Mouse (Mus musculus) forebrain, embryonic 10.5 days (tissue): ENCODE data around the gene Arhgef11. TPM values are rescaled to one million over a fixed set of nuclear protein-coding genes. Genes with fewer than 3 reads are reported as not detected.

Source experiments
- DNase-seq: peaks from one replicate; pipeline ENCODE4 v3.0.0-alpha.2; 2017; ENCODE audit warnings: low spot score; ENCODE audit errors: extremely low spot score
- H3K27ac ChIP-seq: fragments of 300-500 bp; sonication (generic); 2 replicates; pipeline ENCODE4 v1.5.1; 2016; ENCODE audit warnings: mild to moderate bottlenecking
- H3K27me3 ChIP-seq: fragments of 300-500 bp; sonication (generic); 2 replicates; pipeline ENCODE4 v1.6.1; 2016; ENCODE audit warnings: mild to moderate bottlenecking; ENCODE audit not compliant: poor library complexity, severe bottlenecking
- H3K36me3 ChIP-seq: fragments of 300-500 bp; sonication (generic); replicated peaks from 2 replicates; pipeline ENCODE4 v1.6.1; 2016; ENCODE audit warnings: mild to moderate bottlenecking, moderate library complexity
- H3K4me1 ChIP-seq: fragments of 300-500 bp; sonication (generic); 2 replicates; pipeline ENCODE4 v1.6.1; 2016
- H3K4me3 ChIP-seq: fragments of 300-500 bp; sonication (generic); 2 replicates; pipeline ENCODE4 v1.5.1; 2016; ENCODE audit warnings: mild to moderate bottlenecking, moderate library complexity
- H3K9me3 ChIP-seq: fragments of 300-500 bp; sonication (generic); 2 replicates; pipeline ENCODE4 v1.6.1; 2016; ENCODE audit warnings: mild to moderate bottlenecking, moderate library complexity
- WGBS: fragments of 180-500 bp; shearing (Covaris S2); methylation state at CpG from one replicate; pipeline ENCODE4 v1.1.7; 2016; 5-methylcytosine and 5-hydroxymethylcytosine counted together
- polyA plus RNA-seq: library from polyadenylated mRNA; unstranded; fragments of >200 nt; fragmentation: Nextera tagmentation; extraction: Ambion mirVana; gene quantifications from 2 replicates; pipeline ENCODE4 v1.2.1, GENCODE M21; 2016

Arhgef11 gene
- polyA plus RNA-seq, 1 experiment from 2014 or later: 15.6 TPM

DNA sequence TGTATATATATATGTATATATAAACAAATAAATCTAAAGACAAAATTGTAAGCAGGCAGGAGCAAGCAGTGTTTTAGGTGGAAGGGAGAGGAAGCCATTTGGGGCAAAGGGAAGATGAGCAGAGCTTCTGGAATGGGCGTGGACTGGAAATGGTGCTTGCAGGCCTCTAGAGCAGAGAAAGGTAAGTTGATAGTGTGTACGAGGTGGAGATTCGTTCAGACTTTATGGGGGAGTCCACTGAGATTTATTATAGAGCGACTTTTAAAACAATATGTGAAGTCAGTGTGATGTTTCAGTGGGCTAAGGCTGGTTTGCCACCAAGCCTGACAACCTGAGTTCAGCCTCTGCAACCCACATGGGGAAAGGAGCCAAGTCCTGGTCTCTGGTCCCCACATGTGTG is 7.5 kb downstream of the Arhgef11 start:
- no peak overlapping the region for H3K4me3 ChIP-seq
- no peaks in the 10 kb centered on the region for H3K9me3 ChIP-seq
- 91% methylated on average over 4 of the region's 4 CpGs for WGBS
- H3K27ac ChIP-seq: no peak overlapping the region
- H3K36me3 ChIP-seq: peaks cover 21% of the 10 kb centered on the region
- H3K4me1 ChIP-seq: peaks cover 20% of the 10 kb centered on the region
- DNase-seq: no peak
- H3K27me3 ChIP-seq: no peaks in the 10 kb centered on the region

DNA sequence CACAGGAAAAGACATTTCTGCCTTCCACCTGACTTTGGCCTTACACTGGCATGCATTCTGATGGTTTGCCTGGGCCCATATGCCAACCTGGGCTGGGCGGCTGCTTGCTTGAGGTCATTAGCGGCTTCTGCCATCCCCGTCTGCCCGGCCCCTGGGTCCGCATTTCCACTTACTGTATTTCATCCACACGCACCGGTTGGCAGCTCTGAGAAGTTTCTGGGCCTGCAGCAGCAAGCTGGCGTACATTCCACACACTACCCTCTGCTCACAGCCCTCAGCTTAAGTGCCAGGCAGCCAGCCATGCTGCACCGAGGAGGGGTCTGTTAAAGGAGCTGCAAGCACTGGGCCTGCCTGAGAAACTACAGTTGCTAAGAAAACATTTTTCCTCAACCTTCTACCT is 13.5 kb downstream of the Arhgef11 start:
- Histone ChIP-seq H3K27ac (no peak overlapping the region), H3K36me3 (peaks cover 15% of the 10 kb centered on the region), H3K4me3 (no peak overlapping the region), H3K9me3 (no peaks in the 10 kb centered on the region), H3K4me1 (peaks cover 7% of the 10 kb centered on the region; the same call in 1 of the 2 replicates), H3K27me3 (no peaks in the 10 kb centered on the region)
- no peak for DNase-seq
- 90% methylated on average over 9 of the region's 9 CpGs for WGBS

DNA sequence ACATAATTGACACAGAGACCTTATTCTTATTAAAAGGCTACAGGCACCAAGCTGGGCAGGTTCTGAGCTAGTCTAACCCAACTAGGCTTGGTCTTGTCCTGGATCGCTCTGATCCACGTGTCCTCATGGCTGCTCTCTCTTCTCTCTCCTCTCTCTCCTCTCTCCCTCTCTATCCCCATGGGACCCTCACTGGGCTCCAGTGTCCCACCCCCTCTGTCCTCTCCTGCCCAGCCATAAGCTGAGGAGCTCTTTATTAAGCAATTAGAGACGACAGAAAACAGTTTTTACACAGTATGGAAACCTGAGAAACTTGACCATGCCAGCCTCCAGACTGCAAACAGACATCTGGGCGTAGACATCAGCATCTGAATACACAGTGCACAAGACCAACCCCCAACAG is 14.0 kb downstream of the Arhgef11 start:
- no peak overlapping the region for H3K27ac ChIP-seq
- peaks cover 17% of the 10 kb centered on the region for H3K36me3 ChIP-seq
- no peaks in the 10 kb centered on the region for H3K9me3 ChIP-seq
- peaks cover 11% of the 10 kb centered on the region for H3K4me1 ChIP-seq
- H3K27me3 ChIP-seq: no peaks in the 10 kb centered on the region
- WGBS: 86% methylated on average over 4 of the region's 4 CpGs
- DNase-seq: no peak
- no peak overlapping the region for H3K4me3 ChIP-seq

DNA sequence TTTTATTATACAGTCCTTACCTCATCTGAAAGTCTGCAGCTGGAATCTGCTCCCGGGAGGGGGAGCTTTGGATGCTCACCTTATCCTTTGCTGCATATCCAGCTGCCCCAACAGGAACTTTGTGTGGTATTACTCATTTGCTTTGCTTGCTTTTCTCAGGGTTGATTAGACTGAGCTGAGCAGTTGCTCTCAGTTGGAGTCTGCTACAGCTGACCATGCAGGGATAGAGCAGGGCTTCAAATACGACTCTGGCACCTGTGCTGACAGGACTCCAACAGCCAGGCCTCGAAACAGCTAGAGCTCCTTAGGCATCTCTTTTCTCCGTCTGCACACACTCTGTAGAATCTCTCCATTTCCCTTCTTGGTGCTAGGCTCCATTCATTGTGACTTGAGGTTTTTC is 18.2 kb downstream of the Arhgef11 start:
- H3K27ac ChIP-seq: no peak overlapping the region
- H3K27me3 ChIP-seq: no peaks in the 10 kb centered on the region
- no peak for DNase-seq
- peaks cover 9% of the 10 kb centered on the region for H3K4me1 ChIP-seq
- no peak overlapping the region for H3K4me3 ChIP-seq
- H3K36me3 ChIP-seq: peaks cover 16% of the 10 kb centered on the region
- 61% methylated on average over 4 of the region's 4 CpGs for WGBS
- H3K9me3 ChIP-seq: no peaks in the 10 kb centered on the region

DNA sequence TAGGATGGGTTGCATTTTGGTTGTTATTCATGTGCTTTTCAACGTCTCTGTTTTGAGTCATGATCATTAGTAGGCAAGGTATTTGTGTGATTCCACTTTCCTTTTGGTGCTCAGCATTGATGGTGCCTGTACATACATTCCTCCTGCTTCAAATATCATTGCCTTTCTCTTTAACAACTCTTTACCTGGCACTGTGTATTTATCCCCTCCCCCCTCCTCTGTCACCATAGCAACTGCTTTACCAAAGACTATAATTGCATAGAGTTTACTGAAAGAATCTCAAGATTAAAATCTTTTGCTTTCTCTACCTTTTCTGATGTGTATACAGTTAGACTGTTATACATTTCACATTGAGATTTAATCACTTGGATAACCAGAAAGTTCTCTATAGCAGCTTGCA is 26.1 kb downstream of the Arhgef11 start:
- Histone ChIP-seq H3K4me1 (peaks cover 9% of the 10 kb centered on the region; the same call in 1 of the 2 replicates), H3K27me3 (no peaks in the 10 kb centered on the region), H3K27ac (no peak overlapping the region), H3K9me3 (no peaks in the 10 kb centered on the region), H3K36me3 (peaks cover 24% of the 10 kb centered on the region), H3K4me3 (no peak overlapping the region)
- 85% methylated on average over 1 of the region's 1 CpGs for WGBS
- DNase-seq: no peak

DNA sequence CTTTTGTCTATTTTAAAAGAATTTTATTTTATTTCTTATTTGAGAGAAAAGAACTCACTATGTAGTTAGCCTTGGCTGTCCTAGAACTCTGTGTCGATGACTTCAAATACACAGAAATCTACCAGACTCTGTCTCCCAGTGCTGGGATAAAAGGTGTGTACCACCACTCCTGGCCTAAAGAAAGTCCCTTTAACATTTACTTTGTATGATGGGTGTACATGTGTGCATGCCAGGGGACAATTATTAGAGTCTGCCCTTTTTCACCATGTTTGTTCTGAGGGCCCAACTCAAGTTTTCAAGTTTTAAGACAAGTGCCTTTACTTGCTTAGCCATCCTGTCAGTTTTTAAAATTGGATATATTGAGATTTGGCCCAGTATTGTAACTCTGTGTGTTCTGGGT is 28.8 kb downstream of the Arhgef11 start:
- no peak for DNase-seq
- 100% methylated on average over 1 of the region's 1 CpGs for WGBS
- Histone ChIP-seq H3K36me3 (peaks cover 13% of the 10 kb centered on the region), H3K27me3 (no peaks in the 10 kb centered on the region), H3K9me3 (no peaks in the 10 kb centered on the region), H3K4me1 (peaks cover 9% of the 10 kb centered on the region; the same call in 1 of the 2 replicates), H3K4me3 (no peak overlapping the region), H3K27ac (no peak overlapping the region)

DNA sequence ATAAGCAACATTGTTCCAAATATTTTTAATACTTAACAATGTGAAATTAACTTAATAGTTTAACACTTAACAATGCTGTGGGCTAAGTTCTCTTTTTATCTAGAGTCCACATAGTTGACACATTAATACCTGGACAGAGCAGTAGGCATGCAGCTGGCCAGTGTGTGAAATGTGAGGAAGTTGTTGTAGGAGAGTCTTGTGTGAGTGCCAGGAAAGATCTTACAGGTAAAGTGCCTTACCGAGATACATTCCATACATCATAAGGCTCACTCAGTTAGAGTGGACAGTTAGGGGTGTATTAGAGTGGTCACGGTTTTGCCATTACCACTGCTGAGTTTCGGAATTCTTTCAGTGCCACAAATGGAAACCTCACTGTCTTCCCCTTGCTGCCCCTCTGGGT is 31.7 kb downstream of the Arhgef11 start:
- no peak for DNase-seq
- Histone ChIP-seq H3K4me3 (no peak overlapping the region), H3K4me1 (no peaks in the 10 kb centered on the region), H3K27me3 (no peaks in the 10 kb centered on the region), H3K27ac (no peak overlapping the region), H3K9me3 (no peaks in the 10 kb centered on the region), H3K36me3 (0 out of 2 replicates have a peak, but pooled peaks cover 4% of the 10 kb centered on the region)
- whole genome bisulfite sequencing: 93% methylated on average over 3 of the region's 3 CpGs

DNA sequence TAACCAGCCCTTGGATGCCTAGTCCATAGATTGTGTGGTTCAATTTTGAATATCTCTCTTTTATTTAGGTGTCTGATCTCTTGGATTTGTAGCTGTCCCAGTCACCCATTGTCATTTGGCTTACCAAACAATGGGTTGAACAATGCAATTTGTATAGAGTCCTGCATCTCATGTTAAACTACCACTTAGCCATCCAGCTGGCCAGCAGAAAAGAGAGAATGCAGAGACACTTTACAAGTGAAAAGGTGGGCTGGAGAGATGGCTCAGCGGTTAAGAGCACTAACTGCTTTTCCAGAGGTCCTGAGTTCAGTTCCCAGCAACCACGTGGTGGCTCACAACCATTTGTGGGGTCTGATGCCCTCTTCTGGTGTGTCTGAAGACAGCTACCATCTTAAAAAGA is 41.0 kb downstream of the Arhgef11 start:
- Histone ChIP-seq H3K4me1 (peaks cover 14% of the 10 kb centered on the region), H3K9me3 (no peaks in the 10 kb centered on the region), H3K27ac (no peak overlapping the region), H3K36me3 (peaks cover 3% of the 10 kb centered on the region; the same call in 1 of the 2 replicates), H3K4me3 (no peak overlapping the region), H3K27me3 (no peaks in the 10 kb centered on the region)
- DNase-seq: no peak
- WGBS: 74% methylated on average over 2 of the region's 2 CpGs

DNA sequence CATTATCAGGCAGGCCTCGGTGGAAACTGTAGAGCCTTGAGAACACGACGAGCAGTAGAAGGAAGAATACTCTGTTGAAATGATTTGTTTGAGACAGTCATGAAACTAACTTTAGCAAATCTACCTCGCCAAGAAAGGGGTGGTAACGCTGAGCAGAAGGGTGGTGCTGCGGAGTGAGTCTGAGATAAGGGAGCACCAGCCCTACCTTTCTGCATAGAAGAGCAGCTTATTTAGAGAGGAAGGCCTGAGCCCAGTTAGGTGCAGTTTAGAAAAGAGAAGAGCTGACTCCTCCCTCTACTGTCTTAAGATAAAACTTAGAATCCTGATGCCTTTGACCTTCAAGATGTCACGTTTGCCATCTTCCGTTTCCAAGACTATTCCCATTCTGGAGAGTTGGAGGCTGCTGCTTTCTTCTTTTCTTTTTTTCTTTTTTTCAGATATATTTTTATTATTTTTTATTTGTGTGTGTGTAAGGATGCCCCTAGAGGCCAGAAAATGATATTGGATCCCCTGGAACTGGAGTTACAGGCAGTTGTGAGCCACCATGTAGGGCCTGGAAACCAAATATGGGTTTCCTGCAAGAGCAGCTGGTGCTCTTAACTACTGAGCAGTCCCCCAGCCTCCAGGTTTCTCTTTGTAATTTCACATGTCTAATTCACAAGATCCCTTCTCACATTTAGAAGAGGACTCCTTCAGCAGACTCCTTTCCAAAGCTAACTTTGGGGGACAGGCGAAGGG is 42.5 kb downstream of the Arhgef11 start:
- no peak overlapping the region for H3K27ac ChIP-seq
- no peaks in the 10 kb centered on the region for H3K9me3 ChIP-seq
- no peaks in the 10 kb centered on the region for H3K27me3 ChIP-seq
- DNase-seq: no peak
- H3K4me3 ChIP-seq: no peak overlapping the region
- H3K4me1 ChIP-seq: peaks cover 18% of the 10 kb centered on the region
- H3K36me3 ChIP-seq: peaks cover 3% of the 10 kb centered on the region; the same call in 1 of the 2 replicates
- WGBS: 93% methylated on average over 9 of the region's 9 CpGs

DNA sequence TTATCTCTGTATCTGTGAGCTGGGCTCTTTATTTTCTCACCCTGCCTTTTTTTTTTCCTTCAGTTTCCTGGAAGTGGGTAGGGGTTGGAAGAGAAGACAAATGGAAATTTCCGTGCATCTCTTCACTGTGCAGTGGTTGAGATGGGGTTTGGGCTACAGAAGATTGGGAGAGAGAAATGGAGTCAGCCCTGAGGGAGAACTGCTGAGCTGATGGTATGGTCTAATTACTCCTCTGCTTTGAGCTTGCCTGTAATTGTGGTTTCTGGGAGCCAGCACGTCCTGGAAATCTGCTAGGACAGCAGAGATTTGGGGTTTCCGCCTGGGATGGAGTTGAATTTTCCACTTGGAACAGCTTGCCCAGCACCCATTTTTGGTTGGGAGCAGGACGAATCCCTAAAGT is 43.1 kb downstream of the Arhgef11 start:
- H3K27me3 ChIP-seq: no peaks in the 10 kb centered on the region
- H3K9me3 ChIP-seq: no peaks in the 10 kb centered on the region
- peaks cover 14% of the 10 kb centered on the region for H3K4me1 ChIP-seq
- DNase-seq: no peak
- H3K4me3 ChIP-seq: no peak overlapping the region
- H3K36me3 ChIP-seq: peaks cover 8% of the 10 kb centered on the region
- 91% methylated on average over 4 of the region's 4 CpGs for WGBS
- H3K27ac ChIP-seq: no peak overlapping the region

DNA sequence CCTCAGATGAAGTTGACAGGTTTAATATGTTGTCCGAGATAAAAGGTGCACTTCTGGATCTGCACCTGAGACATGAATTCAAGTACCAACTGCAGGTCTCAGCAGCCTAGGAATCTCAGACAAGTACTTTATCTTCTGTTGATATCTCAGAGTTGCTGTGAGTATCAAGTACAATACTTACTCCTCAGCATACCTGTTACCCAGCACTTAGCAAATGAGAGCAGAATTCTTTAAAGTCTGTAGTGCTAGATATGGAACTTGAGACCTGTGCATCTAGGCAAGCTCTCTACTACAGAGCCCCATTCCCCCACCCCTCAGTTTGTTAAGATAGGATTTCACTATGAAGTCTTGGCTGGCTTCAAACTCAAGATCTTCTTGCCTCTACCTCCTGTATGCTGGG is 43.9 kb downstream of the Arhgef11 start:
- no peaks in the 10 kb centered on the region for H3K9me3 ChIP-seq
- peaks cover 14% of the 10 kb centered on the region for H3K36me3 ChIP-seq
- H3K27ac ChIP-seq: no peak overlapping the region
- no peak for DNase-seq
- peaks cover 14% of the 10 kb centered on the region for H3K4me1 ChIP-seq
- no peaks in the 10 kb centered on the region for H3K27me3 ChIP-seq
- no peak overlapping the region for H3K4me3 ChIP-seq
- WGBS: 96% methylated on average over 1 of the region's 1 CpGs

DNA sequence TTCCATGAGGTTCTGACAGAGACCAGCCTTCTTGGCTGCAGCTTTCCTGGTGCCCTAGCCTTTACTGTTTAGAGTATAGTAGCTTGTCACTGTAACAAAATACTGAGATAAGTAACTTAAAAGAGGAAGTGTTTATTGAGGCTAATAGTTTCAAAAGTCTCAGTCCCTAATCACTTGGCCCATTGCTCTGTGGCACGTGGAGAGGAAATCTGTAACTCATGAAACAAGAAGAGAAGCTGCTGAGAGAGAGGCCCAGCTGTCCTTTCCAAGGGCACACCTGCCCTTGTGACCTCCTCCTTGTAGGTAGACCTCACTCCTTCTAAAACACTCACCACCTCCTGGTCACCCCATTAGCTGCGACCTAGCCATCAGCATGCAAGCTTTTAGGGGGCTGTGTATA is 101.2 kb downstream of the Arhgef11 start:
- Histone ChIP-seq H3K4me1 (no peaks in the 10 kb centered on the region), H3K4me3 (no peak overlapping the region), H3K9me3 (no peaks in the 10 kb centered on the region), H3K27me3 (no peaks in the 10 kb centered on the region), H3K36me3 (peaks cover 92% of the 10 kb centered on the region), H3K27ac (no peak overlapping the region)
- WGBS: 85% methylated on average over 2 of the region's 2 CpGs
- no peak for DNase-seq

DNA sequence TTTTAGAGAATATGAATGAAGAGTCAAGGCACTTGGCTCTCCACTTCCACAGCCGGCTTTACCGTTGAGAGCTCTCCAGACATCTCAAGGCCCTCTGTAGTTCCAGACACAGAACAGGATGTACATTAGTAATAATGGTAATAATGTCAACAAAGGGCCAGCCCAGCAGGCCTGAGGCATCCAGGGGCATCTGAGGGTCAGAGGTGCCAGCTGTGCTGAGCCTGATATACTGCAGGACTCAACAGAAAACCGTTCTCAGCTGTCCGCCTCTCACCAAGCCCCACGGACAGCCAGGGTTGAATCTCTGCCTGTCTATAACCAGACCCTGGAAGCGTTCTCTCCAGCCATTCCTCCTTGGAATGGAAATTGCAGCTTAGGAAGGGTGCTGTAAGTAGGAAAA is 107.2 kb downstream of the Arhgef11 start:
- Histone ChIP-seq H3K9me3 (no peaks in the 10 kb centered on the region), H3K4me3 (no peak overlapping the region), H3K4me1 (no peaks in the 10 kb centered on the region), H3K27ac (no peak overlapping the region), H3K36me3 (peaks cover 93% of the 10 kb centered on the region), H3K27me3 (no peaks in the 10 kb centered on the region)
- DNase-seq: no peak
- WGBS: 83% methylated on average over 6 of the region's 6 CpGs
